Mouse (Mus musculus): ENCODE data around the gene Arih1. TPM values are rescaled to one million over a fixed set of nuclear protein-coding genes. Genes with fewer than 3 reads are reported as not detected.

Gene Arih1
- total RNA-seq, 1 experiment: 75.5 TPM

DNA sequence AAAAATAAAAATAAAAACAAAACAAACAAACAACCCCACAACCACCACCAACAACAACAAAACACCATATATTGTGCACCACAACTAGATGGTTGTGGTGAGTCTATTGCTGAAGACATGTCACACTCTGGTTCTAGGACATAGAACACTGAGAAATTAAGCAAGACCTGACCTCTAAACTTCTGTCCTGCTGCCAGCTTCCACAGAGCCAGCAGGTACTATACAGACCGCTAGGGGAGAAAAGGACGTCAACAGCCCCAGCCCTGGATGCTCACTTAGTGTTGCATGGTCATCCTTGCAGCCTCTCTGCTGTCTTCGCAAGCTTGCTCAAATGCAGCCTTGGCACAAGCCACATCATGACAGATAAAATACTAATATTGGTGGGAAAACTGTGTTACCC, 41.2 kb upstream of the Arih1 start:
- no peak for DNase-seq (ENCODE audit: low read depth, low spot score)
- H3K36me3 ChIP-seq (ENCODE audit: control insufficient read depth, insufficient read depth, low read length, poor library complexity, severe bottlenecking): no peaks in the 10 kb centered on the region
- H3K9ac ChIP-seq (ENCODE audit: insufficient read depth, low read depth, low read length, poor library complexity, severe bottlenecking): no peak overlapping the region
- no peak overlapping the region for H3K27ac ChIP-seq (ENCODE audit: insufficient read depth, low read depth, low read length, poor library complexity, severe bottlenecking)
- in situ Hi-C loops (cut with MboI; ENCODE audit: low sequenced_read_pairs in 2 of 2, unreplicated experiment in 2 of 2): no loop called here
- peaks cover 0 to 13% of the 10 kb centered on the region in 2 experiments; a peak in 2 of 4 replicates for H3K4me1 ChIP-seq (ENCODE audit: control insufficient read depth in 2 of 2, insufficient read depth in 2 of 2, low read length in 2 of 2, poor library complexity in 1 of 2)
- no peak overlapping the region for H3K4me3 ChIP-seq (ENCODE audit: insufficient read depth in 1 of 2, low read depth in 1 of 2, low read length in 2 of 2, poor library complexity in 1 of 2, severe bottlenecking in 1 of 2)
- TF ChIP-seq HCFC1 (IDR thresholded peaks at IDR 0.05; ENCODE audit: borderline replicate concordance, insufficient read depth, low read length) (no peak), CHD2 (IDR thresholded peaks at IDR 0.05; ENCODE audit: low read depth, low read length) (no peak), ZNF384 (IDR thresholded peaks at IDR 0.05; ENCODE audit: low read depth, low read length) (no peak), ZC3H11A (IDR thresholded peaks at IDR 0.05; ENCODE audit: borderline replicate concordance, low read depth, low read length) (no peak), MAFK (IDR thresholded peaks at IDR 0.05; ENCODE audit: insufficient read depth, low read depth, low read length) (no peak)
- no peaks in the 10 kb centered on the region for H3K9me3 ChIP-seq (ENCODE audit: control insufficient read depth, insufficient read depth, low read depth, low read length)

DNA sequence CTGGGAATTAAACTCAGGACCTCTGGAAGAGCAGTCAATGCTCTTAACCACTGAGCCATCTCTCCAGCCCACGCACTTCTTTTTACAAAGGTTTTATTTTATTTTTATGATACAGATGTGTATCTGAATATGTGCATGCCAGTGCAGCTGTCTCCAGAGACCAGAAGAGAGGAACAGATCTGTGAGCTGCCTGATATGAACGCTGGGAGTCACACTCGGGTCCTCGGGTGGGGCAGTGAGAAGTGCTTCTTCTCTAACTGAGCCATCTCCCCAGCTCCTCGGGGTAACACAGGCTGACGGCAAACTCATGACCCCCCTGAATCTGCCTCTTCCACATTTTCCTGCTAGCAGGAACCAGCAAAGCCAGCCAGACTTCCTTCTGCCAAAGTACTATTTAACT, 40.3 kb upstream of the Arih1 start:
- Histone ChIP-seq H3K9me3 (ENCODE audit: control insufficient read depth, insufficient read depth, low read depth, low read length) (no peaks in the 10 kb centered on the region), H3K9ac (ENCODE audit: insufficient read depth, low read depth, low read length, poor library complexity, severe bottlenecking) (no peak overlapping the region), H3K4me1 (ENCODE audit: control insufficient read depth in 2 of 2, insufficient read depth in 2 of 2, low read length in 2 of 2, poor library complexity in 1 of 2) (peaks cover 0 to 8% of the 10 kb centered on the region in 2 experiments; a peak in 1 of 4 replicates), H3K36me3 (ENCODE audit: control insufficient read depth, insufficient read depth, low read length, poor library complexity, severe bottlenecking) (no peaks in the 10 kb centered on the region), H3K27ac (ENCODE audit: insufficient read depth, low read depth, low read length, poor library complexity, severe bottlenecking) (no peak overlapping the region), H3K4me3 (ENCODE audit: insufficient read depth in 1 of 2, low read depth in 1 of 2, low read length in 2 of 2, poor library complexity in 1 of 2, severe bottlenecking in 1 of 2) (no peak overlapping the region)
- in situ Hi-C loops (cut with MboI; ENCODE audit: low sequenced_read_pairs in 2 of 2, unreplicated experiment in 2 of 2): no loop called here
- TF ChIP-seq CHD2 (IDR thresholded peaks at IDR 0.05; ENCODE audit: low read depth, low read length): no peak
- no peak for TF ChIP-seq ZNF384 (IDR thresholded peaks at IDR 0.05; ENCODE audit: low read depth, low read length)
- no peak for TF ChIP-seq MAFK (IDR thresholded peaks at IDR 0.05; ENCODE audit: insufficient read depth, low read depth, low read length)
- TF ChIP-seq HCFC1 (IDR thresholded peaks at IDR 0.05; ENCODE audit: borderline replicate concordance, insufficient read depth, low read length): no peak
- no peak for TF ChIP-seq ZC3H11A (IDR thresholded peaks at IDR 0.05; ENCODE audit: borderline replicate concordance, low read depth, low read length)
- no peak for DNase-seq (ENCODE audit: low read depth, low spot score)

- Histone ChIP-seq H3K27ac (ENCODE audit: insufficient read depth, low read depth, low read length, poor library complexity, severe bottlenecking) (no peak overlapping the region), H3K9ac (ENCODE audit: insufficient read depth, low read depth, low read length, poor library complexity, severe bottlenecking) (no peak overlapping the region), H3K4me1 (ENCODE audit: control insufficient read depth in 2 of 2, insufficient read depth in 2 of 2, low read length in 2 of 2, poor library complexity in 1 of 2) (no peaks in the 10 kb centered on the region), H3K9me3 (ENCODE audit: control insufficient read depth, insufficient read depth, low read depth, low read length) (no peaks in the 10 kb centered on the region), H3K4me3 (ENCODE audit: insufficient read depth in 1 of 2, low read depth in 1 of 2, low read length in 2 of 2, poor library complexity in 1 of 2, severe bottlenecking in 1 of 2) (no peak overlapping the region), H3K36me3 (ENCODE audit: control insufficient read depth, insufficient read depth, low read length, poor library complexity, severe bottlenecking) (no peaks in the 10 kb centered on the region)
- in situ Hi-C loops (cut with MboI; ENCODE audit: low sequenced_read_pairs in 2 of 2, unreplicated experiment in 2 of 2): no loop called here
- no peak for DNase-seq (ENCODE audit: low read depth, low spot score)
- TF ChIP-seq MAFK (IDR thresholded peaks at IDR 0.05; ENCODE audit: insufficient read depth, low read depth, low read length) (no peak), ZNF384 (IDR thresholded peaks at IDR 0.05; ENCODE audit: low read depth, low read length) (no peak), HCFC1 (IDR thresholded peaks at IDR 0.05; ENCODE audit: borderline replicate concordance, insufficient read depth, low read length) (no peak), CHD2 (IDR thresholded peaks at IDR 0.05; ENCODE audit: low read depth, low read length) (no peak), ZC3H11A (IDR thresholded peaks at IDR 0.05; ENCODE audit: borderline replicate concordance, low read depth, low read length) (no peak)
Measured at GRCm38 (mm10) chr9:59522906-59523305, 36.5 kb upstream of the Arih1 start.

DNA sequence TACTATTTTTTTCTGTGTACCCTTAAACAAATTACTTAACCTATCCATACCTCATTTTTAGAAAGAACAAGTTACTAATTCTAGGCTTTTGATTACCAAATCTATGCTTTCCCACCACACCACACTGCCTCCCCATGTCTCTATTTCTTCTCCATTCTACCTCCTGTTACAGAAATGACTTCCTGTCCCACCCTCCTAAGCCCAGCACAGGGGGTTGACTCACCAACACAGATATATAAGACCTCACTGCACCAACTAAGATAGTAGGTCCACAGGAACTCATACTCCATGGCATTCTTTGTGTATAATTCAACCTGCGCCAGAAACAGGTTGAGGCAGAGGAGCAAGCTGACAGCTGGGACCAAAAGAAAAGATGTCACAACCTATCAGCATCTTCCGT, 33.0 kb upstream of the Arih1 start:
- in situ Hi-C loops (cut with MboI; ENCODE audit: low sequenced_read_pairs in 2 of 2, unreplicated experiment in 2 of 2): no loop called here
- Histone ChIP-seq H3K36me3 (ENCODE audit: control insufficient read depth, insufficient read depth, low read length, poor library complexity, severe bottlenecking) (no peaks in the 10 kb centered on the region), H3K4me1 (ENCODE audit: control insufficient read depth in 2 of 2, insufficient read depth in 2 of 2, low read length in 2 of 2, poor library complexity in 1 of 2) (no peaks in the 10 kb centered on the region; a peak in 1 of 4 replicates), H3K27ac (ENCODE audit: insufficient read depth, low read depth, low read length, poor library complexity, severe bottlenecking) (no peak overlapping the region), H3K9ac (ENCODE audit: insufficient read depth, low read depth, low read length, poor library complexity, severe bottlenecking) (no peak overlapping the region), H3K9me3 (ENCODE audit: control insufficient read depth, insufficient read depth, low read depth, low read length) (no peaks in the 10 kb centered on the region), H3K4me3 (ENCODE audit: insufficient read depth in 1 of 2, low read depth in 1 of 2, low read length in 2 of 2, poor library complexity in 1 of 2, severe bottlenecking in 1 of 2) (no peak overlapping the region)
- no peak for DNase-seq (ENCODE audit: low read depth, low spot score)
- TF ChIP-seq HCFC1 (IDR thresholded peaks at IDR 0.05; ENCODE audit: borderline replicate concordance, insufficient read depth, low read length) (no peak), MAFK (IDR thresholded peaks at IDR 0.05; ENCODE audit: insufficient read depth, low read depth, low read length) (no peak), ZNF384 (IDR thresholded peaks at IDR 0.05; ENCODE audit: low read depth, low read length) (no peak), ZC3H11A (IDR thresholded peaks at IDR 0.05; ENCODE audit: borderline replicate concordance, low read depth, low read length) (no peak), CHD2 (IDR thresholded peaks at IDR 0.05; ENCODE audit: low read depth, low read length) (no peak)

DNA sequence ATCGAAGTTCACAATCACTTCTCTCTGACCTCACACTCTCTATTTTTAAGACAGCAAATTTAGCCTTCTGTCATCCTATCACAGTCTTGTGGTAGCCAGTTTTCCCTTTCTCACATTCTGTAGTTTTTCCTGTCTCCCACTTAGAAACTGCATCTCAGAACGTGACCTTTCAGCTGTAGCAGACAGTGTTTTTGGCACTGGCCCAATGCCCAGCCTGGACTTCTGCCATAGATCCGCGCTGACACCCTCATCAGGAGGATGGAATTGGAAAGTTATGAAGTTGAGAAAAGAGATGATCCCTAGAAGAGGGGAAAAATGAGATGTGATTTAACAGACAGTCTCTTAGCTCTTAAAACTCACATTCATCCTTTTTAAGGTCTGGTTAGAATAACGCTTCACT, 32.6 kb upstream of the Arih1 start:
- no peak overlapping the region for H3K9ac ChIP-seq (ENCODE audit: insufficient read depth, low read depth, low read length, poor library complexity, severe bottlenecking)
- DNase-seq (ENCODE audit: low read depth, low spot score): no peak
- no peak overlapping the region for H3K27ac ChIP-seq (ENCODE audit: insufficient read depth, low read depth, low read length, poor library complexity, severe bottlenecking)
- no peak for TF ChIP-seq ZNF384 (IDR thresholded peaks at IDR 0.05; ENCODE audit: low read depth, low read length)
- no peak for TF ChIP-seq CHD2 (IDR thresholded peaks at IDR 0.05; ENCODE audit: low read depth, low read length)
- no peak for TF ChIP-seq ZC3H11A (IDR thresholded peaks at IDR 0.05; ENCODE audit: borderline replicate concordance, low read depth, low read length)
- TF ChIP-seq HCFC1 (IDR thresholded peaks at IDR 0.05; ENCODE audit: borderline replicate concordance, insufficient read depth, low read length): no peak
- no peak for TF ChIP-seq MAFK (IDR thresholded peaks at IDR 0.05; ENCODE audit: insufficient read depth, low read depth, low read length)
- no peaks in the 10 kb centered on the region; a peak in 1 of 4 replicates for H3K4me1 ChIP-seq (ENCODE audit: control insufficient read depth in 2 of 2, insufficient read depth in 2 of 2, low read length in 2 of 2, poor library complexity in 1 of 2)
- no peaks in the 10 kb centered on the region for H3K36me3 ChIP-seq (ENCODE audit: control insufficient read depth, insufficient read depth, low read length, poor library complexity, severe bottlenecking)
- no peaks in the 10 kb centered on the region for H3K9me3 ChIP-seq (ENCODE audit: control insufficient read depth, insufficient read depth, low read depth, low read length)
- H3K4me3 ChIP-seq (ENCODE audit: insufficient read depth in 1 of 2, low read depth in 1 of 2, low read length in 2 of 2, poor library complexity in 1 of 2, severe bottlenecking in 1 of 2): no peak overlapping the region
- in situ Hi-C loops (cut with MboI; ENCODE audit: low sequenced_read_pairs in 2 of 2, unreplicated experiment in 2 of 2): no loop called here
